Mouse (Mus musculus) liver, adult 2 months (tissue): ENCODE measurements around the gene Gnpda2.

ENCODE experiments used
- CTCF ChIP-seq: fragments of 200-500 bp; IDR thresholded peaks from 2 replicates; pipeline ENCODE4 v1.5.1; 2011; ENCODE audit warnings: low read depth, low read length, control low read depth
- POLR2A ChIP-seq: fragments of 200-500 bp; IDR thresholded peaks from 2 replicates; pipeline ENCODE4 v1.6.1; 2011; ENCODE audit warnings: low read length, control low read depth; ENCODE audit not compliant: insufficient read depth; ENCODE audit errors: extremely low read depth

DNA sequence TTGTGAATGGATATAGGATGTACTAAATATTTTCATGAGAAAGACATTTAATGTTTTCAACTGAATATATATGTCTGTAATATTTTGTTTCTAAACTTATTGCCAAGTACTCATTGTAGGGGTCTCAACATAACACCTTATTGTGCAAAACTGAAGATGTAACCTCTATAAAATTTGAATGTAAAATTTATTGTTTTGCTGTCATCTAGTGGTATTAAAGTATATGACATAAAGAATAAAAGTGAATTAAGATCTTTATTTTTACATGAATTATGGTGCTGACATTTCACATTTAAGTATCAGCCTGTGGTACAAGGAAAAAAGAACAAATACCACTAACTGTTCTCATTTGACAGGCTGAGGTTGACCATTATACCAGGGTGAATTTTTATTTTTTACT, 68.2 kb downstream of the Gnpda2 start:
- no peak for TF ChIP-seq CTCF
- no peak for TF ChIP-seq POLR2A
